Mouse (Mus musculus) ovary, postnatal 36 days (tissue): Measurements from ENCODE around the gene Kif9.

Experiments used
- DNase-seq: peaks from one replicate; pipeline ENCODE4 v3.0.0; 2022; ENCODE audit warnings: low spot score, mixed read lengths

Kif9 gene

DNA sequence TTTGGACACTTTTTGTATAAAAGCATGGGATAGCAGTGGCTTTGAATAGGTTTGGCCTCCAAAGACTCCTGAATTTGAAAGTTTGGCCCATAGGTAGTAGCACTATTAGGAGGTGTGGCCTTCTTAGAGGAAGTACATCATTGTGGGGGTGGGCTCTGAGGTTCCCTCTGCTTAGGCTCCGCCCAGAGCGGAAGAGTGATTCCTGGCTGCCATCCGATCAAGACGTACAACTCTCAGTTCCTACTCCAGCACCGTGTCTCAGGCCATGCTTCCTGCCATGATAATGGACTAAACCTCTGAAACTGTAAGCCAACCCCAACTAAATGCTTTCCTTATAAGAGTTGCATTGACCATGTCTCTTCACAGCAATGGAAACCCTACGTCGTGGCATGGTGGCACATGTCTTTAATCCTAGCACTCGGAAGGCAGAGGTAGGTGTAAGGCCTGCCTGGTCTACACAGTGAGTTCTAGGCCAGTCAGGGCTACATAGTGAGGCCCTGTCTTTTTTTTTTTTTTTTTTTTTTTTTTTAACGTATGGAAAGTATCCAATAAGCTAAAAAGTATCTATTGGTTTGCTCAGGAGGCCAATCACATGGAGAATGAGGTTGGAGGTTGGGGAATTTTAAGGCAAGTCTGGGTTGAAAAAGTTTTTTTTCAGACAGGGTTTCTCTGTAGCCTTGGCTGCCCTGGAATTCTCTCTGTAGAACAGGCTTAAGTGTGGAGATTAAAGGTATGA, 52.4 kb downstream of the Kif9 start:
- no peak for DNase-seq

DNA sequence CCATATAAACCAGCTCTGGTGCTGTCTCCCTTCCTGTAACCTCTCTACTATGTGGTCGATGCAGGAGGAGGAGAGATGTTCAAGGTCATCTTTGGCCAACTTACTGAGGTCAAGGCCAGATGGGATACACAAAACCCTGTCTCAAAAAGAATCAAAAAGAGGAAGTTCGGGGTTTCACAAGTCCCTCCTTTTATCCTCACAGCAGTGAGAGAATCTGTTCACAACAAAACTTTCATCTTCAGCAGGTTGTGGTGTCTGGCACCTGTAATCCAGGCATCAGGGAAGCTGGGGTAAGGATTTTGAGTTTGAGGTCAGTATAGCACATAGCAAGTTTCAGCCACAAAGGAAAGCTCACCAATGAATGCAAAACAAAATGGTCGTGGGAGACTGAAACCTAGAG, 53.9 kb downstream of the Kif9 start:
- DNase-seq: no peak

DNA sequence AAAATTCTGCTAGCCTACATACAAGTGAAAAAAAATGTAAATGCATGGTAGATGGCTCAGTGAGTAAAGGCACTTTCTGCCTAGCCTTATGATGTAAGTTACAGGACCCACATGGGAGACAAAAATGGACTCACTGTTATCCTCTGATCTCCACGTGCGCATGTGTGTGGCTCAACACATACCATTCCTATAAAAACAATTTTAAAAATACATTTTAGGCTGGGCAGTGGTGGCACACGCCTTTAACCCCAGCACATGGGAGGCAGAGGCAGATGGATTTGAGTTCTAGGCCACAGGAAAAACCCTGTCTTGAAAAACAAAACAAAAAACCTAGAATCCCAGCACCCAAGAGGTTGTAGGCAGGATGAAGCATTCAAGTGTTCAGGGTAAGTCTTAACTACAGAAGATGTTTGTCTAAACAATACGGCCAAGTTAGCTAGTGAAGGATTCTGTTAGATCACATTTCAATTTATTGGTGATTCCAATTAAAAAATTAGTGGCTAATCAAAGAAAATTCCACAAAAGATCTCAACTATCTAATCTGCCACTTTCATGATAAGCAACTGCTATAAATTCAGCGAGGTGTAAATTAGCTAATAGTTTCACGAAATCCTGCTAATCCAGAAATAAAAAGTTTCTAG, 54.5 kb downstream of the Kif9 start:
- DNase-seq: no peak

DNA sequence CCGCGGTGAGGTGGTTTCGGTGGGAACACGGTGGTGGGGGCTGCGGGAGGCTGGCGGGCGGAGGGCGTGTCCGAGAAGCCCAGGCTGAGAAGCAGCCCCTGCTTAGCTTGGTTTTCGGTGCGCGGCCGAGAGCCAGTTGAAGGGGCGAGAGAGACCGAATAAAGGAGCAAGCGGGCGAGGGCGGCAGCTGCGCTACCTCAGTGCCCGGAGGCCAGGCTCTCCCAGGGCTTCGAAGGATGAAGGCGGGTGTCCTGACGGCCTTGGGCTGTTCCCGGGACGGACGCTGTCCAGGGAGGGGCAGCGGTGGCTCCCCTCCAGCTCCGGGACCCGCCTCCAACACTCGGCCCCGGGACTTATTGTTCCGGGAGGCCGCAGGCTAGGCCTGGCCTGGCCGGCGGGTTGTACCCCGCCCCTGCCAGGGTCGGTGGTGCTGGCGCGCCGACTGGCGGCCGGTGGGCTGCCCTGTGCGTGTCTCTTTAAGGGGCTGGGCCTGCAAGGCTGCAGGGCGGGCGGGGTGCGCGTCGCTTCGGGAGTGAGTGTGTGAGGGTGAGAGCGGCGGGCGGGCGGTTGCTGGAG, 55.2 kb downstream of the Kif9 start:
- DNase-seq: peak; percentile 98

DNA sequence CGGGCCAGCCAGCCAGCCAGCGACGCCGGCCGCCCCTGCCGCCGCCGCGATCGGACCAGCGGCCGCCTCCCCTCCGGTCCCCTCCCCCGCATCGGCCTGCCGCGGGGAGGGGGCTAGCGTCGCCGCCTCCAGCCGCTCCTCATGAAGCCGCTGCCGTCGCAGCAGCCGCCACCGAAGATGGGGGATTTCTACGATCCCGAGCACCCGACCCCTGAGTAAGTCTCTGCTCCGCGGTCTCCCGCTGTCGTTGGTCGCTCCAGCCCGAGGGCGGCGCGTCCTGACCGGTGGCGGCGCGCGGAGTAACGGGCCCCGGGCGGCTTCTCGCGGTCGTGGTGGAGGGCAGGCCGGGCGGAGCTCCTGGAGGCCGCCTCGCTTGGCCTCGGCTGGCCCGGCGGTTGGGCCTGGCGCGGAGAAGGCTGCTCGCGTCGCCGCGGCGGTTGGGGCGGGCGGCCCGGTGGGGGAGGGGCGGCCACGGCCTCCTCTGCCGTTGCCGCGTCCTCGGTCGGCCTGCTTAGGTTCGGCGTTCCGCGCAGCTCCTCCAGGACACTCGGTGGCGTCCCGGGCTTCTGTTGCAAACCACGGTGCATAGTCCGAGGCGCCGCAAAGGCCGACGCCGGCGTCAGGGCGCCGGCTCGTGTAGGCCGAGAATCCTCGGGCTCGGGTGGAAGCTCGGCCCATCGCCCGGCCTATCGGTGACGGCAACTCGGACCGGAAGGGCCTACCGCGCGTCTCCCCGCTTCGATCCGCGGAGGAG, 56.0 kb downstream of the Kif9 start, which contains the start of gene Setd2:
Gene Setd2 (plus strand): TSS at position 60 of the 754 bp plus-strand sequence.
- peak; percentile 77 for DNase-seq

DNA sequence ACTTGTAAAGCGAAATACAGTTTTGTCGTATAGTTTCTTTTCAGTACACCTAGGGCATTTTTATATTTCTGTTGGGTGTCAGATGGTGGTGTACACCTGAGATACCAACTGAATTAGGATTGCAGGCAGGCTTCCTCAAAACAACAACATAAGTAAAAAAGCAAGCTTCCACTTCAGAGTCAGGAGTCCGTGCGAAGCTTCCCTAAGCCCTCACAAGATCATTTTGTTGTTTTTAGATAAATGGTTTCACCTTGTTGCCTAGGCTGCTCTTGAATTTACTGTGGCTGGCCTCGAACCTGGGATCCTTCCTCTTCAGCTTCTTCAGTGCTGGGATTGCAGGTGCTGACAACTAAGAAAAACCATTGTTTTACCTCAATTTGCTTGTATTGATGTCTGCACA, 56.9 kb downstream of the Kif9 start:
- DNase-seq: no peak

DNA sequence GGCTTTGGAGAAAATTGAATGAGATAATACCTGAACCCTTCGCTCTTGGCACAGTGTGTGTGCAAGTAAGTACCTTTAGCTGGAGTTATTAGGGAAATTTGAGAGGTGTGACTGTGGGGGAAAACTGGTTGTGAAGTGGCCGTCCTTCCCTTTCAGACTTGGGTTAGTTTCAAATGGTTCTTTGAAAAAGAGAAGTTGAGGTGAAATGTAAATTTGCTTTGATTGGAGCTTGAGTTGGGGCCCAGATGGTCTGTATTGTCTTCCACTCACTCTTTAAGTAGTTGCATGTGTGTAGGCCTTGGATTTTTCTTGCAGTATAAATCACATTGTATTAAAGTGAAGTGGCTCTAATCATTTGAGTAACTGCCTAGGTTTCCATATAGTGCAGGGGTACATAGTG, 58.4 kb downstream of the Kif9 start:
- DNase-seq: no peak

DNA sequence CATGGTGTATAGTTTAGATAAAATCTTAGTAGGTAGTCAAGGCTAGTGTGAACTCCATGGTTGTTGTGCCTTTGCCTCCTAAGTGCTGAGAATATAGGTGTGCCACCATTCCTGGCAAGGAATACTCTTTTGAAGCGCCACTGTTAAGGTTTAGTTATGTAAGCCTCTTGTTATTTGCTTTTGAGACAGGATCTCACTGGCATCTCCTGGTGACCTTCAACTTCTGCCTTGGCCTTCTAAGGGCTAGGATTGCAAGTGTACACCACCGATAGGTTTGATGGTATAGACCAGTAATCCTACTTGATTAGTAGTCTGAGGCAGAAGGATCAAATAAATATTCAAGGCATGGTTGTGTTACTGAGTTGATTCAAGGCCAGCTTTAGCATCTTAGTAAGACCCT, 59.9 kb downstream of the Kif9 start:
- DNase-seq: no peak

DNA sequence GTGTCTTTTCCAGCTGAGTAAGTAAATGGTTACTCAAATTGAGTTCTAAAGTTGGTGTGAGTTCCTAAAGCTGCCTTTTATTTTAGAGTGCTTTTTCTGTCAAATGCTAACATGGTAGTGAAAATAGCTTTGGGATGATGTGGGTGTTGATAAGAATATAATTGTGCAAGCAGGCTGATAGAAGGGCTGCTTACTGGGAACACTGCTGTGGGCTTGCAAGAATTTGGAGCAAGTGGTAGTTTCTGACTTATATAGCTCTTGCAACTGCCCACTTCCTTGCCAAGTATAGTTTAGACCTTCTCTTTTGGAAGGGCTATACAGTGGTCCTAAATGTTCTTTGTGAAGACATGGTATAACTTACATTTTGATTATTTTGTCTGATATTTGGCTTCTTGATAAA, 61.8 kb downstream of the Kif9 start:
- no peak for DNase-seq

DNA sequence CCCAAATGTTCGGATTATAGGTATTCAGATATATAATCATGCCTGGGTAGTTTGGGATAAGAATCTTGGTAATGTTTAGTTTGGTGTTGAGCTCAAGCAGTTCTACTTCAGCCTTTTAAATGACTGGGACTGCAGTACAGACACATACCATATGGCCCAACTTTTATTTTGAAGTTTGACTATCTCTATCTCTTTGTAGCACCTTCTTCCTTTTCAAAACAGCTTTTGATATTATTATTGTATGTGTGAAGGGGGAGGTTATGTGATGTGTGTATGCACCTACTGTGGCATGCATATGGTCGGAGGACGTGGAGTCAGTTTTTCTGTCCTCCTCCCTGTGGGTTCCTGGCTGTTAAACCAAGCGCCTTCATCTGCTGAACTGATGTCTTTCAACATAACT, 65.2 kb downstream of the Kif9 start:
- no peak for DNase-seq

DNA sequence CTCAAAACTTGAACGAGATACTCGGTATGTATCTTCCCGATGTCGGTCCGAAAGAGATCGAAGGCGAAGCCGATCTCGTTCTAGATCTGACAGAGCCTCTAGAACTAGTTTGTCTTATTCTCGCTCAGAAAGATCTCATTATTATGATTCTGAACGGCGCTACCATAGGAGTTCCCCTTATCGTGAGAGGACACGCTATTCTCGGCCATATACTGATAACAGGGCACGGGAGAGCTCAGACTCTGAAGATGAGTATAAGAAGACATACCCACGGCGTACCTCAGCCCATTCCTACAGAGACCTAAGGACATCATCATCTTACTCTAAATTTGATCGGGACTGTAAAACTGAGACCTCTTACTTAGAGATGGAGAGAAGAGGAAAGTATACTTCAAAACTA, 71.5 kb downstream of the Kif9 start:
- no peak for DNase-seq

DNA sequence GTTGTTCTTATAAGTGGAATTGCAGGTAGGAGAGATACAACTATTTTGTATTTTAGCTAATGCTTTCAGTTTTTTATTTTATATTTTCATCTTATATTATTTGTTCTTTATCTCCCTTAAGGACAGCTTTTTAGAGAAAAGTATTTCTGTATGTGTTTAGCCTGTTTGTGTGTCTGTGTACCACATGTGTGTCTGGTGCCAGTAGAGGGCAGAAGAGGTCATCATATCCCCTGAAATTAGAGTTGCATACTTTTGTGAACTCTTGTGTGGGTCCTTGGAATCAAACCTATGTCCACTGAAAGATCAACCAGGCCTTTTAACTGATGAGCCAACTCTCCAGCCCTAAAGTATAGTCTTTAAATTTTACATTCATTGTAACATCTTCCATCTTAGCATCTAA, 91.6 kb downstream of the Kif9 start:
- no peak for DNase-seq
